Mouse (Mus musculus) urinary bladder, adult 18-20 months (tissue): ENCODE measurements around the gene Pgghg.
"Not testable (repeated sequence)": the region's sequence is repeated elsewhere in the genome, so short reads cannot be mapped to it uniquely, and the experiment has no call there.

Experiments
- DNase-seq, 2 experiments: peaks; one replicate each; pipeline ENCODE4 v3.0.0; 2022; ENCODE audit warnings: low spot score in 2 of 2, mixed read lengths in 2 of 2

The Pgghg gene

DNA sequence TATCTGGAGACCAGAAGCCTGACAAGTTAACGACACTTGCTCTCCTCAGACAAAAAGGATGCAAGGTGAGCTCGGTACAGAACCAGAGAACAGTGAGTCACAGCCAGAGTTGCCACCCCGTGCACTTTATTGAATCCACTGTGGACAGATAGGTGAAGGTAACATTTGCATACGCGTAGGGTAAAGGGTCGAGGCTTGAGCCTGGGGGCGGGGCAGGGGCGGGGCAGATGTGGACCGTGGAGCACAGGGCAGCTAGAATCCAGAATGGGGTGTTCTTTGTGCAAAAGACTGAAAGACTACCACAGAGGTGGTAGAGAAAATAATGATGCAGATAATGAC lies 13.5 kb downstream of the Pgghg start:
- DNase-seq = no peak

GRCm38 (mm10) chr7:140955342-140955741 lies 14.2 kb downstream of the Pgghg start:
- no peak for DNase-seq

- peak in 1 of 2 experiments; percentile 81 for DNase-seq
Measured at GRCm38 (mm10) chr7:140955758-140956555, 14.8 kb downstream of the Pgghg start, which contains the start of the genes Gm45717 and Ifitm2. Gene Gm45717, minus strand, starts transcription at chr7:140955937. Gene Ifitm2, minus strand, starts transcription at chr7:140955987.

DNA sequence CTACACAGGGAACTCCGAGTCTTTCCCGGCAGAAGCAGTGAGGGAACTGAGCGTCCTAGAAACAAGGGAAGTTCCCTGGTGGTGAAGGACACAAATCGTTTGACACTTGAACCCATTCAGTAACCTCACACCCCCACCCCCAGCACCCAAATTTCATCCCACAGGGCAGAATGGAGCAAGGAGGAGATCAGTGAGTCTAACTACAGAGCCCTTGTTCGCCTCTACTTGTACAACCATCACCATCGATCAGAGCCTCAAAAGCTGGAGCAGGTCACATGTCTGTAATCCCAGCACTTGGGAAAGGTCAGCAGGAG lies 15.3 kb downstream of the Pgghg start:
- DNase-seq = no peak

GRCm38 (mm10) chr7:140959181-140959901 lies 18.1 kb downstream of the Pgghg start:
- no peak for DNase-seq

- DNase-seq = no peak
Measured at GRCm38 (mm10) chr7:140960026-140960425, 18.8 kb downstream of the Pgghg start.

DNA sequence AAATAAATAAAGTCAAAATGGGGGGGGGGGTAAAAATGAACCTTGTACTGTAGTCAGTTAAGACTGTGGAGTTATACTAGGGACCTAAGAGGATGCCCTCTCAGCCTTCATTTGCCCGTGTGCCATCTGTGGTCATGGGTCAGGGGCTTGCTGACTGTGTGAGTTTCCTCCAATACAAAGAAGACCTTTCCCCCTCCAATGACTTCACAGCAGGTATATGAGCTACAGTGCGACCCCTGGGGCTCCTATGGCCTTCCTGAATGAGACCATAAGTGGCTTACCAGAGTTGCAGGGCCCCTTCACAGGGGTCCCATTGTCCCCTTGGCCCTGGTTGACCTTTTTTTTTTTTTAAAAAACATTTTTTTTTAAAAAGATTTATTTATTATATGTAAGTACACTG lies 20.2 kb downstream of the Pgghg start:
- no peak for DNase-seq

DNA sequence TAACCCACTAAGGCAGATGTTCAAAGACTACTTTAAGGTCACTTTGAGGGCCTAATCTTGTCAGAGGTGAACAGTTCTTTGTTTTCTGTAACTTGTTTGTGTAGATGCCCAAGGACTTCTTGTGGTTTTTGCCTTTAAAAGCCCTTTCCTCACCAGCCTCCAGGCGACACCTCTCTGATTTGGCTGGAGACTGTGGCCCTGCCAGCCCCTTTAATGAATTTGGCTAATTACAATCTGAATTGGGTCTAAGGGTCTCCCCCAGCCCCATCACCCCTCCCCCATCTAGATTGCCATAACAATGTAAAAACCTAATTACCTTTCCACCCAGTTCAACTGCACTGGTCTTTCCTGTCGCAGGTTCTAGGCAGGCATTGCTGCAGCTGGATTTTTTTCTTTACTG lies 21.5 kb downstream of the Pgghg start:
- no peak for DNase-seq

GRCm38 (mm10) chr7:140966921-140967320 lies 25.7 kb downstream of the Pgghg start, which contains the start of gene Ifitm1:
Gene Ifitm1, plus strand, starts transcription at chr7:140967221.
- DNase-seq = no peak

DNA sequence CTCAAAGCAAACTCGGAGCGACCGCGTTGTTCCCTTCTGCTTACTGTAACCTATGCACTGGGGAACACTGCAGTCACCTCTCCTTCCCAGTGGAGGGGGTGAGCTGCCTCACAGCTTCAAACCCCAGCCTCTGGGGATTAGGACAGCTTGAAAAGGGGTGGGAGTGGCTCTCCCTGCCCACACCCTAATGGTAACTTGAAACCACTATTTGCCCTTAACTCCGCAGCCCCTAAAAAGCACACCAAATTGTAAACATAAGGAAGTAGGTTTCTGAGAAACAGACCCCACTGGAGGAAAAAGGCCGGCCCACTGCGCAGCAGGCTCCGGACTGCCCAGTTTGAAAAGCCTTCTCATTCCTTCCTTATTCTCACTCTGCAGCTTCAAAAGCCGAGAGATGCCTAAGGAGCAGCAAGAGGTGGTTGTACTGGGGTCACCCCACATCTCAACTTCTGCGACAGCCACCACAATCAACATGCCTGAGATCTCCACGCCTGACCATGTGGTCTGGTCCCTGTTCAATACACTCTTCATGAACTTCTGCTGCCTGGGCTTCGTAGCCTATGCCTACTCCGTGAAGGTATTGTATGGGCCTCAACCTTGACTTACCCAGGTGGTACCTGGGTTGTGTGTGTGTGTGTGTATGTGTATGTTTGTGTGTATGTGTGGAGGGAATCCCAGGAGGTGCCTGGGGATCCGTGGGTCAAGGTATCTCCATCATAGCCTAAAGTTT lies 26.8 kb downstream of the Pgghg start:
- no peak for DNase-seq

DNA sequence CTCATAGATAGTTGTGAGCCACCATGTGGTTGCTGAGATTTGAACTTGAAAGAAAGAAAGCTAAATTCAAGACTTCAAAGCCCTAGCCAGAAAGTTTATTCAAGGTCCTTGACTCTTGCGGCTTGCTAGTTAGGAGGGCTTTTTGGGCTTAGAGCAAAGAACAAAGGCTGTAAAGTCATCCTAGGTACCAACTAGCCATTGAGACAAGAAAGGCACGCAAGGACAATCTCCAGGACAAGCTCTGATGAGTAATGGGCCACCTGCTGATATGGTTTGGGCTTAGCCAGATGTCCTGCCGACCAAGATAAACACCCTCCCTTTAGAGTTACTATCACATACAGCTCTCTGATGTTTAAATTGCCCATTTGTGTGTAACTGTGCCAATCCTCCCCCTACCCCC lies 27.5 kb downstream of the Pgghg start:
- not testable (repeated sequence) for DNase-seq

DNA sequence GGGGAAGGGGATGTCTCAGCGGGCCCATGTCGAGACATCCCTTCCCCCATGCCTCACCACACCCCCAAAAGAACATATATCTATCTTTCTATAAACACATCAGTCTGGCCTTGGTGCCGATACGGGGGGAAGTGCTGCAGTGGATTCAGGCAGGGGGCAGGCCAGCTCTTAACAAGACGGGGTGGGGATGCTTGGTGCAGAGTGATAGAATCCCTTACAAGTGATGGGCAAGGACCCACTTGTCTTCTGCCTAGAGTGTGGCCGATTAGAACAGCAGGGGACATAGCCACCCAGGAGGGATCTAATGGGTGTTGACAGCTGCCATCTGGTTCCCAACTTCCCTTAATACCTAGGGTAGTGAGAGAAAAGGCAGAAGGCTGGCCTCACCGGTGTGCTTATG lies 29.7 kb downstream of the Pgghg start:
- no peak for DNase-seq

DNA sequence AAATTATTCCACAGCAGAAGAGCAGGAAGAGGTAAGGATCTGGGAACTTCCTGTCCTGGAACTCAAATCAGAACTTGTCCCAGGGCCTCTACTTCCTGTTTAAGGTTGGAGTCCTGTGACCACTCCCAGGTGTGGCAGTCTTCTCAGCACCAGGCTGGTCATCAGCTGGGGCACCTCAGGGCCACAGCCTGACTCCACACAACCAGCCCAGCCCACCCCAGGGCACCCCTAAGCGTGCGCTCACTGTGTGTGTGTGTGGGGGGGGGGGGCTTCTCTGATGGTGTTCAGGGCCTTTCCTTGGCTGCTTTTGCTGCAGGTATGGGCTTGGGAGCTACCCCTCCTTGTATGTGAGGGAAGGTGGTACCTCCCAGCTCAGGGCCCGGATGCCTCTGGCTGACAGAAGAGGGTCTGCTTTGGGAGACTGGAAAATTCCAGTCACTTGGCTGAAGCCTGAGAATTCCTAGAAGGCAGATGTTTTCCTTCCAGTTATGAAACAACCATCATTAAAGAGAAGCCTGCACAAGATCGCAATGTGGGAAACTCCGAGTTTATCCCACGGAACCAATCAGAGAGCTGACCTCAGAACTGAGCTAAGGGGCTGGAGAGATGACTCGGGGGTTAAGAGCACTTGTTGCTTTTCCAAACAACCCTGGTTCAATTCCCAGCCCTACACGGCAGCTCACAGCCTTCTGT lies 30.4 kb downstream of the Pgghg start:
- no peak for DNase-seq

DNA sequence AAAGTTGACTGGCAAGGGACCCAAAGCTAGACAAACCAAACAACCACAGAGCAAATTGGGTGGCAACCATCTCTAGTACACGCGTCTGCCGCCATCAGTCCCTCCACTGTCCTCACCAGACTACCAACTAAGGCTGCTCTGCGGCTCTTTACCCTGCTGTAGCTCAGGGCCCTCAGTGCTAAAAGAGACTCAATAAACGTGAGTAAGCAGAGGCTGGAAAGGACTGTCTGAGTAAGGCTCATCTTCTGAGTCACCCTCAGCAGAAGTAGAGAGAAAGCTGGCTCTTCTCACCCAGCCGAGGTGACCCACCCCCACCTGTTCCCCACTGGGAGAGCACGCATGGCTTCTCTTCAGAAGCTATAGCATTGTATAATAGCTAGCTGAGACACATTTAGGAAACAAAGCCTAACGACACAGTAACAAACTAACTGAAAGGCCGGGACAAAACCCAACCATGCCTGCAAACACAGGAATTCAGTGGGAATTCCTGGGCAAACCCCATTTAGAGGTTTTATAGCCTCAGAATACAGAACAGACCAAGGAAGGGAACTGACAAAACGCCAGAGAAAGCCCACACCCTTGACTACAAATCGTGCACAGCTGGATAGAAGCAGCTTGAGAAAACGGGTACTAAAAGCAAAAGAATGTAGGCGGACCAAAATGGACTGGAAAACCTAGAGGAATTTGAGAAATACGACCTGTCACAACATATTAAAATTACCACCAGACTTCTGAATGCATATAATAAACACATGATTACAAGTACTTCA lies 32.4 kb downstream of the Pgghg start:
- DNase-seq = no peak

DNA sequence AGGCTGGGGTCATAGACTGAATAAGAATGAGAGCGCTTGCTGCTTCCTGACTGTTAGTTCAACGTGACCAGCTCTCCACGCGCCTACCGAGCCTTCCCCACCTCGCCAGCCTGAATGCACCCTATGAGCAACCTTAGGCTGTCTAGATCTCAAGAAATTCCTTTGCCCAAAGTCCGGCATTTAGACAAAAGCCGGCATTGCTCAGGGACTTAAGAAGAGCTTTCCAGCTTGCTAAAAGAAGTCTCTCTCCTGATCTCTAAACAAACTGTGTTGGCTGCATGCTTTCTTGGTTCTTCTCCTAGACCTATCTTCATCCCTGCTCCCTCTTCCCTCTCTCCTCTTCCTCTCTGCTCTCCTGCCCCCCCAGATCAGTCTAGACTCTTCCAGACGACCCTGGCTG lies 33.7 kb downstream of the Pgghg start:
- DNase-seq = no peak

- DNase-seq = no peak
Measured at GRCm38 (mm10) chr7:140975465-140975864, 34.3 kb downstream of the Pgghg start.

- not testable (repeated sequence) for DNase-seq
Measured at GRCm38 (mm10) chr7:140976720-140977119, 35.5 kb downstream of the Pgghg start.

DNA sequence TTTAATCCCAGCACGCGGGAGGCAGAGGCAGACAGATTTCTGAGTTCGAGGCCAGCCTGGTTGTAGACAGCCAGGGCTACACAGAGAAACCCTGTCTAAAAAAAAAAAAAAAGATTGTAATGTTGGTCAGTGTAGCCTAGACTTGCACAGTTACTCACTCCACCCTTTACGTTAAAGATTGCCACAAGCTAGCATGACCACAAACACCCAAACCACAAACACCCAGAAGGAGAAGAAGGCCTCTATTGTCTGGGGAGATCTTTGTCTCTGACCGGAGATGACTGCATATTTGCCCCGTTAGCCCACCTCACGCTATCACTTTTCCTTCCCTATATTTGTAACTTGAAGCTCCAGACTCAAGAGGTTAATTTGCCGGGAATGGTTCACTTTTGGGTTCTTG lies 40.5 kb downstream of the Pgghg start:
- no peak for DNase-seq

GRCm38 (mm10) chr7:140982971-140983370 lies 41.8 kb downstream of the Pgghg start:
- DNase-seq = no peak

- peak in 1 of 2 experiments; percentile 39 for DNase-seq
Measured at GRCm38 (mm10) chr7:140987182-140988138, 46.3 kb downstream of the Pgghg start.
